Mouse (Mus musculus): ENCODE data around the gene Zdhhc19. TPM values are rescaled to one million over a fixed set of nuclear protein-coding genes. Genes with fewer than 3 reads are reported as not detected.

Zdhhc19 gene
- polyA plus RNA-seq, 1 experiment from 2014 or later = not detected

DNA sequence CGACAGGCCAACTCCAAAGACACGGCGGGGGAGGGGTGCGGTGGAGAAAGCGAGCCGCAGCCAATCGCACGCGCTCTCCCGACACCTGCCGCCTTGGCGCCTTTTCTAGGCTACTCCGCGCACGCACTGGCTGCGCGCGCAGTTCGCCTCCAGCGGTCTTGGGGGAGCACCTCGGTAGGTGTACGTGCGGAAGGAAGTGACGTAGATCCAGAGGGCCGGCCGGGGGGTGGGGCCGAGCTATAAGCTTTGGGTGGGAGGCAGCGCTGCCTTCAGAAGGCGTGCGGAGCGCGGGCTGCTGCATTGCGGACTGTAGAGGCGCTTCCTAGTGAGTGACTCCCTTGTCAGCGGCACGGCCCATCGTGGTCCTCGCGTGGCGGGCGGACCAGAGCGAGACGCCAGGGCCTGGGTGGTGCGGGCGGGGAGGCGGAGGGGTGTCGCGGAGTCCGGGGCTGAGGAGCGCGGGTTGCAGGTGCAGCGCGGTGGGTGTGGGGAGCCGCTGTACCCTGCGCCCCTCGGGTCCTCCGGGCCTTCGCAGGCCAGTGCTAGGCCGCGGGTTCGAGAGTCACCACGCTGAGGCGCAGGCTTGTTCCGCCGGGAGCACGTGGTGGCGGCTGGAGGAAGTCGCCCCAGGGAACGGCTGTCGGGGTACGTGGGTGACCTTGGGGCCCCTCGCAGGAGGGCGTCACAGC is 112.8 kb downstream of the Zdhhc19 start, which contains the start of gene Tfrc:
Gene Tfrc, plus strand, starts transcription at position 209 of the 689 bp plus-strand sequence.
- Histone ChIP-seq H3K4me3 (peak within 1 kb of the TSS; percentile 81), H3K27ac (replicated peaks) (peak within 1 kb of the TSS; percentile 94), H3K4me2 (replicated peaks) (peak within 1 kb of the TSS; percentile 66), H3K9ac (replicated peaks) (peak within 1 kb of the TSS; percentile 87), H3K27me3 (peaks cover 18% of the 10 kb centered on the region), H3K9me3 (no peaks in the 10 kb centered on the region), H3K4me1 (peaks cover 15% of the 10 kb centered on the region), H3K36me3 (no peaks in the 10 kb centered on the region)
- ATAC-seq (ENCODE audit: low FRiP score, low read depth) = peak; percentile 98
- under 1% methylated on average over 73 of the region's 73 CpGs for WGBS

DNA sequence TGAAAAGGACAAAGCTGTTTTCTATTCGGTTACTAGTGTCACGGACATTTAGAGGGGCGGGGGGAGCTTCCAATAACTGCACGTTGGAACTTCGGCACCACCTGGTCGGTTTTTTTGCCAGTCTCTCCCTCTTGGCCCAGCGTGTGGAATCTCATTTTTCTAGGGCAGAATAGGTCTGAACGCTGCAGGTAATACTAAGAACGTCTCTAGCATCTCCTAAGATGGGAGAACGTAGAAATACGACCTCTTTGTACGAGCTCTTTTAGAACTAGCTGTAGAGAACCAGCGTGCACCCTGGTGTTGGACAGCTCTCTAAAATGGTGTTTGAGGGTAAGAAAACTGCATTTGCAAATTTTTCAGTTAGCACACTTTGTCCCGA is 113.3 kb downstream of the Zdhhc19 start:
- peaks cover 18% of the 10 kb centered on the region for H3K27me3 ChIP-seq
- H3K36me3 ChIP-seq = 0 out of 2 replicates have a peak, but pooled peaks cover 3% of the 10 kb centered on the region
- H3K4me2 ChIP-seq (replicated peaks) = peak overlapping the region; percentile 66
- peak overlapping the region; percentile 87 for H3K9ac ChIP-seq (replicated peaks)
- no peaks in the 10 kb centered on the region for H3K9me3 ChIP-seq
- under 1% methylated on average over 14 of the region's 14 CpGs for WGBS
- H3K4me3 ChIP-seq = peak overlapping the region; percentile 81
- no peak for ATAC-seq (ENCODE audit: low FRiP score, low read depth)
- H3K4me1 ChIP-seq = peaks cover 15% of the 10 kb centered on the region
- H3K27ac ChIP-seq (replicated peaks) = peak overlapping the region; percentile 94

DNA sequence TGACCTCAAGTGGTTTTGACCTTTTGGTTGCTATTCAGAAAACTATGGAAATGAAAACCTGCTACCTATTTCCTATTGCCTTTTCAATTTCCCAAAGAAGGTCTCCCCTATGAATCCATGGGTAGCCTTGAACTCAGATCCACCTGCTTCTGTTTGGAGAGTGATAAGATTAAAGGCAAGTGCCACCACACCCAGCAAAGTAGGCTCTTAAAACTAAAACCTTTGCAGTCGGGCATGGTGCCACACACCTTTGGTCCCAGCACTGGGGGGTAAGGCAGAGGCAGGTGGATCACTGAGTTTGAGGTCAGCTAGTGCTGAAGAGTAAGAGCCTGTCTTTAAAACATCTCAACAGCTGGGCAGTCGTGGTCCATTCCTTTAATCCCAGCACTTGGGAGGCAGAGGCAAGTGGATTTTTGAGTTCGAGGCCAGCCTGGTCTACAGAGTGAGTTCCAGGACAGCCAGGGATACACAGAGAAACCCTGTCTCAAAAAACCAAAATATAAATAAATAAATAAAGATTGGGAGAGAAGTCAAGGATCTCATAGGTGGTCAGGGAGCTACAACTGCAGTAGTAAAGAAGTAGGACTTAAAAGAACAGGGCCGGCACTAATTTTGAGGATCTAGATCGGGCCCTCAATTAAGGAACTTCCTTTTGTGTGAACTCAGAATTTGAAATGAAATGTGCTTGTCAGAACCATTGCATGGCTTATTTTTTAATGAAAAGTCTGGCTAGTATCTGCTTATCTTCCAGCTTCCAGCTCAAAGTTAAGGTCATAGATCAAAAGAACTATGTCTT is 114.6 kb downstream of the Zdhhc19 start:
- no peaks in the 10 kb centered on the region for H3K9me3 ChIP-seq
- H3K27me3 ChIP-seq = peaks cover 7% of the 10 kb centered on the region
- peaks cover 16% of the 10 kb centered on the region for H3K36me3 ChIP-seq
- no peak for ATAC-seq (ENCODE audit: low FRiP score, low read depth)
- peak overlapping the region; percentile 87; the same call in 1 of the 2 replicates for H3K9ac ChIP-seq (replicated peaks)
- no peak overlapping the region for H3K27ac ChIP-seq (replicated peaks)
- H3K4me2 ChIP-seq (replicated peaks) = peak overlapping the region; percentile 66
- H3K4me1 ChIP-seq = peaks cover 15% of the 10 kb centered on the region
- 70% methylated on average over 5 of the region's 5 CpGs for WGBS
- peak overlapping the region; percentile 16; the same call in 1 of the 2 replicates for H3K4me3 ChIP-seq

Other genes with a start within 250 kb of the Zdhhc19 start
- 21.5 and 26.8 TPM in 2 replicates for gene Fbxo45, start 249.1 kb upstream of the Zdhhc19 start, polyA plus RNA-seq (2016; fragmentation: Nextera tagmentation; extraction: Ambion mirVana)
- gene Wdr53, start 249.0 kb upstream of the Zdhhc19 start, polyA plus RNA-seq (2016; fragmentation: Nextera tagmentation; extraction: Ambion mirVana) = 14.4 and 16.8 TPM in 2 replicates
- not detected in 2 replicates for gene Smco1, start 224.8 kb upstream of the Zdhhc19 start, polyA plus RNA-seq (2016; fragmentation: Nextera tagmentation; extraction: Ambion mirVana)
- 37.4 and 41.0 TPM in 2 replicates for gene Rnf168, start 218.8 kb upstream of the Zdhhc19 start, polyA plus RNA-seq (2016; fragmentation: Nextera tagmentation; extraction: Ambion mirVana)
- gene Ubxn7, start 164.0 kb upstream of the Zdhhc19 start, polyA plus RNA-seq (2016; fragmentation: Nextera tagmentation; extraction: Ambion mirVana) = 29.1 and 35.8 TPM in 2 replicates
- not detected in 2 replicates for gene Tm4sf19, start 95.8 kb upstream of the Zdhhc19 start, polyA plus RNA-seq (2016; fragmentation: Nextera tagmentation; extraction: Ambion mirVana)
- 26.2 and 28.4 TPM in 2 replicates for gene Tctex1d2, start 76.6 kb upstream of the Zdhhc19 start, polyA plus RNA-seq (2016; fragmentation: Nextera tagmentation; extraction: Ambion mirVana)
- gene Pcyt1a, start 65.3 kb upstream of the Zdhhc19 start, polyA plus RNA-seq (2016; fragmentation: Nextera tagmentation; extraction: Ambion mirVana) = 43.5 and 46.0 TPM in 2 replicates
- gene Slc51a, start 8.4 kb upstream of the Zdhhc19 start, polyA plus RNA-seq (2016; fragmentation: Nextera tagmentation; extraction: Ambion mirVana) = 0.18 and 0.24 TPM in 2 replicates
- 61.0 and 64.1 TPM in 2 replicates for gene Tfrc, start 112.7 kb downstream of the Zdhhc19 start, polyA plus RNA-seq (2016; fragmentation: Nextera tagmentation; extraction: Ambion mirVana)
- 9.5 and 11.9 TPM in 2 replicates for gene Tnk2, start 147.6 kb downstream of the Zdhhc19 start, polyA plus RNA-seq (2016; fragmentation: Nextera tagmentation; extraction: Ambion mirVana)
- 0.03 TPM in 1 of 2 replicates, not detected in the other for gene Muc4, start 239.6 kb downstream of the Zdhhc19 start, polyA plus RNA-seq (2016; fragmentation: Nextera tagmentation; extraction: Ambion mirVana)

Data from midbrain, embryonic 12.5 days (tissue).